Mouse (Mus musculus): ENCODE results near the gene Dpp7. TPM values are rescaled to one million over a fixed set of nuclear protein-coding genes. Genes with fewer than 3 reads are reported as not detected.
A peak's percentile ranks its signal among the peaks of the same experiment; 100 is the strongest.

The Dpp7 gene
- total and polyA plus RNA-seq, 3 experiments = 4.8 to 11.8 (median 5.4) TPM

DNA sequence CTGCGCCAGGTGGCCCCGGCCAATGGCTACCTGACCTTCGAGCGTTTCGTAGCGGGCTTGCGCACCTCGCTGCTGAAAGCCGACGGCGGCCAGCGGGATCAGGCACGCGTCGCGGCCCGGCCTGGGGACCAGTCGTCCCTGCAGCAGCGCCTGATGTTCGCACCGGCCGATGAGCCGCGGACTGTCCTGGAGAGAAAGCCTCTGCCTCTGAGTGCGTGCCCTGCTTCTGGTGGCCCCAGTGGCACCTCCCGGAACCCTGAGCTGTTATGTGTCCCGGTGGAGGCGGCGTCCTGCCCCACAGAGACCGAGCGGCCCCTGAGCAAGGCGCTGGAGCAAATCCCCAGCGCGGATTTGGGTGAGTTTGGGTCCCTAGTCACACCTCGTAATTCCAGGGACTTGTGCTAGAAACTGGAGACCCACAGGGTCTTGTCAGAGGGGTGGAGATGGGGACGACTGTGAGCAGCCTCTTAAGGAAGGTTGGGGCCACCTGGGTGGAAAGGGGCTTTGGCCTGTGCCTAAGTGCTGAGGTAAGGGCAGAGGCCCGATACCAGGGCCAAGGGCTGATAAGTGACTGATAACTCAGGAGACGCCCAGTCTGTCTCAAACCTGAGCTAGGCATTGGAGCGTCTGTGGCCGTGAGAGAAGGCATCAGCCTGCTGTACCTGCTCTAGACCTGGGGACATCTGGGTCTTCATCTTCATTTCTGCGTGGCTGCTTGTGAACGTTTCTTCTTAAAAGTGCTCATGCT, 16.7 kb upstream of the Dpp7 start:
- intact Hi-C loops (cut with DNase I) = no loop called here
- WGBS = 3% methylated on average over 42 of the region's 42 CpGs
- peak overlapping the region; percentile 57 for H3K9ac ChIP-seq (ENCODE audit: low read depth, low read length)

GRCm38 (mm10) chr2:25371764-25372643, 15.8 kb upstream of the Dpp7 start, which contains the start of gene Sapcd2:
TSS of gene Sapcd2 (plus strand) at chr2:25372321.
- Histone ChIP-seq H3K4me1 (ENCODE audit: control insufficient read depth, insufficient read depth, low read length) (no peaks in the 10 kb centered on the region), H3K9ac (ENCODE audit: low read depth, low read length) (peak within 1 kb of the TSS; percentile 57), H3K36me3 (ENCODE audit: control insufficient read depth, insufficient read depth, low read length) (no peaks in the 10 kb centered on the region), H3K79me2 (replicated peaks; ENCODE audit: control insufficient read depth, insufficient read depth, low read length) (no peaks in the 10 kb centered on the region), H3K27me3 (ENCODE audit: control insufficient read depth, insufficient read depth, low read length) (peaks cover 1% of the 10 kb centered on the region; the same call in 1 of the 2 replicates), H3K4me3 (peak within 1 kb of the TSS; percentile 55), H3K27ac (0 out of 2 replicates have a peak within 1 kb of the TSS, but pooled peaks have one; percentile 3)
- WGBS = 2% methylated on average over 65 of the region's 65 CpGs
- peak; percentile 83 to 89 for DNase-seq
- intact Hi-C loops (cut with DNase I) = no loop called here
- TF ChIP-seq CTCF (IDR thresholded peaks at IDR 0.05) = peak; percentile 6; the same call in 1 of the 2 replicates
- no peak for TF ChIP-seq EP300 (IDR thresholded peaks at IDR 0.05; ENCODE audit: insufficient read depth, low read depth, low read length)
- no peak for TF ChIP-seq POLR2A (IDR thresholded peaks at IDR 0.05; ENCODE audit: insufficient read depth, low read depth, low read length)

More for the DNA sequence above, 16.7 kb upstream of the Dpp7 start:
- no peak for TF ChIP-seq EP300 (IDR thresholded peaks at IDR 0.05; ENCODE audit: insufficient read depth, low read depth, low read length)
- TF ChIP-seq CTCF (IDR thresholded peaks at IDR 0.05) = no peak
- no peak for TF ChIP-seq POLR2A (IDR thresholded peaks at IDR 0.05; ENCODE audit: insufficient read depth, low read depth, low read length)
- Histone ChIP-seq H3K4me1 (ENCODE audit: control insufficient read depth, insufficient read depth, low read length) (no peaks in the 10 kb centered on the region), H3K27me3 (ENCODE audit: control insufficient read depth, insufficient read depth, low read length) (peaks cover 1% of the 10 kb centered on the region; the same call in 1 of the 2 replicates), H3K27ac (no peak overlapping the region), H3K4me3 (peak overlapping the region; percentile 55), H3K36me3 (ENCODE audit: control insufficient read depth, insufficient read depth, low read length) (no peaks in the 10 kb centered on the region), H3K79me2 (replicated peaks; ENCODE audit: control insufficient read depth, insufficient read depth, low read length) (no peaks in the 10 kb centered on the region)
- DNase-seq = no peak

DNA sequence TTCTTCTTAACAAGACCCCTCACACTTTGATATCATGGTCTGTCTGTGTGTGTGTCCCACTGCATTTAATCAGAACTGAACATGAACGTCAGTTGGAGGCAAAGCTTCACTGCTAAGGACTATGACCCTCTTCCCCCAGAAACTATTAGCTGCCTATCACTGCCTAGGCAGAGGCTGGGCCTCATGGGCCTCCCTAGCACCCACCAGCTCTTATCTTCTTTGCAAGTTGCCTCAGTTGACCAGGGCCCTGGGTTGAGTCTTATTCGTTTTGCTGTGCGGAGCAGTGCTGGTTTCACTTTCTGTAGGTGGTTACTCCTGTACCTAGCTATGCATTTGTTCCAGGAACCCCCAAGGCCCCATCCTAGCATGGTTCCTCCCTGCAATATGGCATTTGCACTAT, 13.8 kb upstream of the Dpp7 start:
- H3K4me3 ChIP-seq = no peak overlapping the region
- DNase-seq = no peak
- H3K9ac ChIP-seq (ENCODE audit: low read depth, low read length) = no peak overlapping the region
- intact Hi-C loops (cut with DNase I) = loop anchor here (5.0 kb wide), 1 partner anchor 32 kb away; no protein-coding TSS in a partner anchor
- no peaks in the 10 kb centered on the region for H3K79me2 ChIP-seq (replicated peaks; ENCODE audit: control insufficient read depth, insufficient read depth, low read length)
- WGBS = 85% methylated on average over 3 of the region's 3 CpGs
- TF ChIP-seq EP300 (IDR thresholded peaks at IDR 0.05; ENCODE audit: insufficient read depth, low read depth, low read length) = no peak
- no peak for TF ChIP-seq CTCF (IDR thresholded peaks at IDR 0.05)
- no peak for TF ChIP-seq POLR2A (IDR thresholded peaks at IDR 0.05; ENCODE audit: insufficient read depth, low read depth, low read length)
- no peaks in the 10 kb centered on the region for H3K36me3 ChIP-seq (ENCODE audit: control insufficient read depth, insufficient read depth, low read length)
- H3K27me3 ChIP-seq (ENCODE audit: control insufficient read depth, insufficient read depth, low read length) = peaks cover 1% of the 10 kb centered on the region; the same call in 1 of the 2 replicates
- H3K4me1 ChIP-seq (ENCODE audit: control insufficient read depth, insufficient read depth, low read length) = no peaks in the 10 kb centered on the region
- H3K27ac ChIP-seq = no peak overlapping the region

DNA sequence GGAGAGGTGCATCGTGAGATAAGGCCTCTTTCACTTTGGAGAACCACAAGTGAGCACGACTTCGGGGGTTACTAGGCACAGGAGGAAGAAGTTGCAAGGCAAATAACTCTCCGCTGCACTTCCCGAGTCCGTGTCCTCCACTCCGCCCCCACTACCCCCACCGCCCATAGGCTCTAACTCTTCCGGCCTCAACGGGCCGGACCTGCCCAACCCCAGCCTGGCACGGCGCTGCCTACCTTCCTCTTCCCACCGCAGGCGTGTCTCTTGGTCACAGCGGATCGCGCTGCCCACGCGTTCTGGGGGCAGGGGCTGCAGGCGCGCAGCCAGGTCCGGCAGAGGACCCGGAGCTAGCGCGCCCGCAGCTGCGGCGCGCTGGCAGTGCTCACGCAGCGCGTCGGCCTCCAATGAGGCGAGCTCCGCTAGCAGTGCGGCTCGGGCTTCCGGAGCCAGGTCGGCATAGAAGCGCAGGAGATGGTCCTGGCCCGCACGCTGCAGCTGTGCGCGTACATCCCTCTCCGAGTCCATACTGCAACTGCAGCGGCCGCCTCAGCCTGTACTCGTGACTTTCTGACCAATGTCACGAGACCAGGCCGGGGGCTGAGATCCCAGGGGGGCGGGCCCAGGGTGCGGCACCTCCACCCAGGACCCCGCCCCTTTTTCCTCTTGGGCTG, 9.1 kb upstream of the Dpp7 start, which contains the start of gene Uap1l1:
Gene Uap1l1, minus strand, starts transcription at position 592 of the 671 bp plus-strand sequence.
- H3K27ac ChIP-seq = peak within 1 kb of the TSS; percentile 44
- H3K79me2 ChIP-seq (replicated peaks; ENCODE audit: control insufficient read depth, insufficient read depth, low read length) = no peaks in the 10 kb centered on the region
- H3K4me1 ChIP-seq (ENCODE audit: control insufficient read depth, insufficient read depth, low read length) = peaks cover 1% of the 10 kb centered on the region; the same call in 1 of the 2 replicates
- 2% methylated on average over 54 of the region's 54 CpGs for WGBS
- intact Hi-C loops (cut with DNase I) = loop anchor here (5.0 kb wide), 1 partner anchor 37 kb away; no protein-coding TSS in a partner anchor
- H3K36me3 ChIP-seq (ENCODE audit: control insufficient read depth, insufficient read depth, low read length) = no peaks in the 10 kb centered on the region
- peak within 1 kb of the TSS; percentile 79 for H3K9ac ChIP-seq (ENCODE audit: low read depth, low read length)
- no peaks in the 10 kb centered on the region for H3K27me3 ChIP-seq (ENCODE audit: control insufficient read depth, insufficient read depth, low read length)
- peak; percentile 82 for TF ChIP-seq POLR2A (IDR thresholded peaks at IDR 0.05; ENCODE audit: insufficient read depth, low read depth, low read length)
- no peak for TF ChIP-seq EP300 (IDR thresholded peaks at IDR 0.05; ENCODE audit: insufficient read depth, low read depth, low read length)
- peak; percentile 84 to 88 for DNase-seq
- H3K4me3 ChIP-seq = peak within 1 kb of the TSS; percentile 64

- no peak for DNase-seq
- Histone ChIP-seq H3K4me1 (ENCODE audit: control insufficient read depth, insufficient read depth, low read length) (peaks cover 1% of the 10 kb centered on the region; the same call in 1 of the 2 replicates), H3K4me3 (peak overlapping the region; percentile 64), H3K36me3 (ENCODE audit: control insufficient read depth, insufficient read depth, low read length) (no peaks in the 10 kb centered on the region), H3K9ac (ENCODE audit: low read depth, low read length) (peak overlapping the region; percentile 79), H3K27me3 (ENCODE audit: control insufficient read depth, insufficient read depth, low read length) (no peaks in the 10 kb centered on the region), H3K79me2 (replicated peaks; ENCODE audit: control insufficient read depth, insufficient read depth, low read length) (no peaks in the 10 kb centered on the region), H3K27ac (peak overlapping the region; percentile 44)
- 50% methylated on average over 9 of the region's 9 CpGs for WGBS
- TF ChIP-seq POLR2A (IDR thresholded peaks at IDR 0.05; ENCODE audit: insufficient read depth, low read depth, low read length) = no peak
- TF ChIP-seq EP300 (IDR thresholded peaks at IDR 0.05; ENCODE audit: insufficient read depth, low read depth, low read length) = no peak
- no peak for TF ChIP-seq CTCF (IDR thresholded peaks at IDR 0.05)
- intact Hi-C loops (cut with DNase I) = loop anchor here (5.0 kb wide), 1 partner anchor 38 kb away; no protein-coding TSS in a partner anchor
These were observed 8.6 kb upstream of the Dpp7 start for GRCm38 (mm10) chr2:25364761-25365090.
